Mouse (Mus musculus) frontal cortex, postnatal 10 days (tissue): ENCODE data around the gene Ciapin1.
A peak's percentile ranks its signal among the peaks of the same experiment; 100 is the strongest.

Source experiments
- DNase-seq, 2 experiments: peaks; one replicate each; pipeline ENCODE4 v3.0.0; 2022; ENCODE audit warnings: low spot score in 2 of 2, mixed read lengths in 1 of 2

Ciapin1 gene

DNA sequence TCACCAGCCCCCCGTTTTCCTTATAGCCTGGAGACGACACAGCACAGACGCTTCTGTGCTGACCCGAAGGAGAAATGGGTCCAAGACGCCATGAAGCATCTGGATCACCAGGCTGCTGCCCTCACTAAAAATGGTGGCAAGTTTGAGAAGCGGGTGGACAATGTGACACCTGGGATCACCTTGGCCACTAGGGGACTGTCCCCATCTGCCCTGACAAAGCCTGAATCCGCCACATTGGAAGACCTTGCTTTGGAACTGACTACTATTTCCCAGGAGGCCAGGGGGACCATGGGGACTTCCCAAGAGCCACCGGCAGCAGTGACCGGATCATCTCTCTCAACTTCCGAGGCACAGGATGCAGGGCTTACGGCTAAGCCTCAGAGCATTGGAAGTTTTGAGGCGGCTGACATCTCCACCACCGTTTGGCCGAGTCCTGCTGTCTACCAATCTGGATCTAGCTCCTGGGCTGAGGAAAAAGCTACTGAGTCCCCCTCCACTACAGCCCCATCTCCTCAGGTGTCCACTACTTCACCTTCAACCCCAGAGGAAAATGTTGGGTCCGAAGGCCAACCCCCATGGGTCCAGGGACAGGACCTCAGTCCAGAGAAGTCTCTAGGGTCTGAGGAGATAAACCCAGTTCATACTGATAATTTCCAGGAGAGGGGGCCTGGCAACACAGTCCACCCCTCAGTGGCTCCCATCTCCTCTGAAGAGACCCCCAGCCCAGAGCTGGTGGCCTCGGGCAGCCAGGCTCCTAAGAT lies 58.4 kb downstream of the Ciapin1 start:
- no peak for DNase-seq

DNA sequence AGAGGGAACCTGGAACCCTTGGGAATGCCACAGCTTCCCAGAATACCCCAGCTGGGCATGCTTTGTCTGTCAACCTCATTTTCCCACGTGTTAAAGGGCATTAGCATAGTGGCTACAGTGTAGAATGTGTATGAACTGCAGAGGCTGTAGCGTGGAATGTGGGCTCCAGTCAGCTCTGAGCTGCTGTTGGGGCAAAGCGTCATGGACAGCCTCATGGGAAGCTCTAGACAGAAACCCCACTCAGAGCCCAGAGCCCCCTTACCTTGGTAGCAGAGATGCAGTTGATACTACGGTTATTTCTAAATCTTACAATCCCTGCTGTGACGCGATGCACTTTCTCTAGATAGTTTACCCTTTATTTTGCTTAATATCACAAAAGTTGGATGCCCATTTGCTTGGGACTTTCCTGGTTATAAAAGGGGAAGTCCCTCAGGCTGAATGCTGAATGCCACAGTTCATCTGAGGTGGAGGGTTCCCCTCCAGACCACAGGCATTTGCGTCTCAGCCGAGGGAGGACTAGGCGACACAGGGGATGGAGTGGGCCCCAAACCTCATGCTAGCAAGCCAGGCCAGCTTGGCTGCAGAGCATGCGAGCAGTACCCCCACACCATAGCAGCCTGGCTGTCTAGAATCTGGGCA lies 59.1 kb downstream of the Ciapin1 start:
- DNase-seq = no peak

DNA sequence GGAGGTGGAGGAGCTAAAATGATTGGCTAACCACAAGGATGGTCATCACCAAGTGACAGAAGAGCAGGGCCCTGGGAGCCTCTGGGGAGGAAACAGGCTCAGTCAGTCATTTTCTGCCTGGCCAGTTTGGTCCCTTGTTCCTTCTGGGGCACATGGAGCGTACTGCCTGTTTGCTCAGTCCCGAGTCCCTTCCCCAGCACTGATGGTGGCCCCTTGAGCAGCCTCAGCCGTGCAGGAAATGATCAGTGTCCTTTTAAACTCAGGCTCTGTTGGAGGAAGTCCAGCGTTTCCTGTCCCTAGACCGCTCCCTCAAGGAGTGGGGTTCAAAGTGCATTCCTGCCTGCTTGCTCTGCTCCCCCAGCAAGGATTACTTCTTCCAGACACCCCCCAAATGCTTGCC lies 59.7 kb downstream of the Ciapin1 start:
- DNase-seq = no peak

DNA sequence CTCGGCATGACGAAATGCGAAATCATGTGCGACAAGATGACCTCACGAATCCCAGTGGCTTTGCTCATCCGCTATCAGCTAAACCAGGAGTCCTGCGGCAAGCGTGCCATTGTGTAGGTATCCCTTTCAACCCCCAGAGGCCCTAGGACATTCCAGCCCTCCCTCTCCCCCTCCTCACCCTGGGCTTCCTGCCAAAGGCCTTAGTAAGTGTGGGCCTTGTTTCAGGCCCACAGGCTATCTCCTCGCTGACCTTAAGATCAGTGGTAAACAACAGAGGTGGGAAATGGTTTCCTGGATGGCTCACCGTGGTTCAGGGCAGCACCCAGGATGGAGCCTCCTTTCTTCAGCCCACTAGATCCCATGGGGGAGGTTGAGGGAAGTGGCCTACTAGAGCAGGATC lies 60.1 kb downstream of the Ciapin1 start:
- DNase-seq = no peak

DNA sequence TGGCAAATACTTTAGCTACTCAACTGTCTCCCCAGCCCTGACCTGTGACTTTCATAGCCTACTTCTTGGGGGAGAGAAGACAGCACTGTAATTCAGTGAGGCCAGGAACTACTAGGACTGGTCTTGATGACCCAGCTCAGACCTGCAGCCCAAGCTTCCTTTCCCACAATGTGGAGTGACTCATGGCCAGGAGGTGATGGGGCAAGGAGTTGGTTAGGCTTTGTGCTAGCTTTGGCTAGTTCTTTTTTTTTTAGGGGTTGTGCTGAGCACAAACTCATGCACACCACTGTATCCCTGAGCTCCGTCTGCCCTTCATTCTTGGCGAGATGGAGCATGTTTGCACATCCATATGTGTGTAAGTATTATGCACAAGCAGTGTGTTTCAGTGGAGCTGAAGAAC lies 61.8 kb downstream of the Ciapin1 start:
- DNase-seq = no peak

DNA sequence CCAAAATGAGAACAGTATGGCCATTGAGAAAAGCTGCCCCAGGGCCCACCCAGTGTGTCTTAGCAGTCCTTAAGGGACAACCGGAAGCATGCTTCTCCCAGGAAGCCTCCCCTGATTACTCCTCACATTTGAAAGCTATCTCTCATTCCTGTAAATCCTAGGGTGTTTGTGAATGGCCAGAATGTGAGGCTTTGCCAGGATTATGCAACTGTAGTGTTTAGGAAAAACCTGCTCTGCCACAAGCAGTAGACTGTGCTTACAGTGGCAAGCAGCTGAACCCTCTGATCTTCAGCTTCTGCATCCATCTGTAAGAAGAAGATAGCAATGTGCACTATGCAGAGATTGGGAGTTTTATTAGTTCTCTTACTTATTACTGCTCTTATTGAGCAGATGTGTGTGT lies 63.6 kb downstream of the Ciapin1 start:
- no peak for DNase-seq

DNA sequence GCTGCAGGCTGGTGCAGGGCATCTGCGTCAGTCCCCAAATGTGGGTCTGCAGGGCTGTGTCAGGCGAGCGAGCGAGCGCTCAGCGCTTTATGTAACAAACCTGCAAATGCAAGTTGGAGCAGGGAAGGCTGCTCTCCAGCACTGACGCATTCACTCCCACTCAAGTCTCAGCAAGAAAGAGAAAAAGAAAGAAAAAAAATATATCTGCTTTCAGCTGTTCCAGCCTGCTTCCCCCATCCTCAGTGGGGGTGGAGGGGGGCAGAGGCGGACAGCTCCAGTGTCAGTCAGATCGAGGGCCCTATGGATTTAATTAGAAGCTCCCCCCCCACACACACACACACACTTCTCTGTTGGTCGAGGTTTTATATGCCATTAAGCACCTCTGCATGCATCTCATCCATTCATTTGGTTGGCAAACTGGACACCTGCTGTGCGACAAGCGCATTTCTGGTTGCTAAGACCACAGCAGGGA lies 64.4 kb downstream of the Ciapin1 start:
- peak; percentile 53 to 67 for DNase-seq

DNA sequence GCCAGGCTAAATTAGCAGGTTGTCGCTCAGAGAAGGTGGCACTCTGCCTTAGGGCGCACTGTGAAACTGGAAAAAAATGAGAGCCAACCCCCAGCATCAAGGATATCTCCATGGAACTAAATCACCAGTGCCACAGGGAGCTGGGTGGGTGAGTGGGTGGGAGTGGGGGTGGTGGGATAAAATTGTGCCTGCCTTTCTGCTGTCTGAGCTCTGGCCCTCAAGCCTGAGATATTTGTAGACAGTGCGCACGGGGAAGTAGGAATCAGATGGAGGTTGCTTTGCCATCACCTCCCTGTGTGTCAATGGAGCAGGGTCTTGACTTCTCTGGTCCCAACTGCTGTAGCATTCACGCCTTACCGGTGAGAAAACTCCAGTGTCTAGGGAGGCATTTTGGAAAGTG lies 65.1 kb downstream of the Ciapin1 start:
- DNase-seq = no peak

DNA sequence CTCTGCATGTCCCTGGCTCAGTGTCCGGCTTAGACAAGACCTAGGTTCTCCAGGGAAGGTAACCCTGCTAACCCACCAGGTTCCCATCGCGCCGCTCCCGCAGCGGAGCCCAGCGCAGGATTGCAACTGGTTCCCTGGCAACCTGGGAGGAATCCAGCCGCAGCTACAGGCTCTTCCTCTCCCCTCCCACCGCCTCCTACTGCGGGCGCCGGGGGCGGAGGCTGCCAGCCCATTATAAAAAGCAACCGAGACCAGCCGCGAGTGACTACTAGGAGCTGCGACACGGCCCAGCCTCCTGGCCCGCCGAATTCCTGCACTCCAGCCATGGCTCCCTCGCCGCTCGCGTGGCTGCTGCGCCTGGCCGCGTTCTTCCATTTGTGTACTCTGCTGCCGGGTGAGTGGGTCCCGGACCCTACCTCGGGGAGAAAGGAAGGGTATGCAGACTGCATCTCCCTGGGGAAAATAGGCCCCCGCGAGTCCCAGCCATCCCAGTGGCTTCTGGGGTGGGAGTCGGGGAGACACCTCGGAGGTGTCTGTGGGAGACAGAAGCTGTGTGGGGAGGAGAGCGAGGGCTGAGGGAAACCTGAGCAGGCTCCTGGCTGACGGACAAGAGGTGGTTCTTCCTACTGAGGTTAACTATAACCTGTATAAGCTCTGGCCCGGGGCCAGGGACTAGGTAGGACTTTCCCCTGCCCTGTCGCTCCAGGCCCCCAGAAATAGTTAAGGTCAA lies 66.1 kb downstream of the Ciapin1 start, which contains the start of gene Cx3cl1:
Gene Cx3cl1 (plus strand): TSS at position 69 of the 730 bp plus-strand sequence.
- DNase-seq = peak; percentile 85 to 86

DNA sequence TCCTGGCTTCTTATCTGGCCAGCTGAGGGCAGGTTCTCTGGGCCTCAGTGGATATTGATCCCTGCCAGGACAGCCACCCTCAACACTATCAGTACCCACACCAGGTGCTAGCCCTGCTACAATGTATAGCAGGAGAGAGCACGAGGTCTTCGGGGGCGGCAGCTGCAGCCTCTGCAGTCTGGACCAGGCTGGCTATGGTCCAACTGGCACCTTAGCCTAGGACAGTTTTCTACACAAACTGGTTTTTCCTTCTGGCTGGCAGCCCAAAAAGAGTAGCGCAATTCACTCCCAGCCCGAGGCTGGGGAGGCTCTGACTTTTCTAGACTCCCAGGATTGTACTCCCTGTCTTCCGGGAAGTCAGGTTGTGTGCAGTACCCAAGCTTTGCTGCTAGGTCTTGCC lies 67.2 kb downstream of the Ciapin1 start:
- DNase-seq = no peak
